Mouse (Mus musculus) liver, embryonic 14.5 days (tissue): ENCODE data around the gene Lce3f. TPM values are rescaled to one million over a fixed set of nuclear protein-coding genes. Genes with fewer than 3 reads are reported as not detected.
A peak's percentile ranks its signal among the peaks of the same experiment; 100 is the strongest.

Experiments
- ATAC-seq: fragments of 200-750 bp; cut with Nextera tagmentation; 2 replicates; pipeline ENCODE4 v1.8.0; 2017; ENCODE audit warnings: moderate number of reproducible peaks, mild to moderate bottlenecking, moderate library complexity; ENCODE audit not compliant: insufficient read depth
- DNase-seq, 3 experiments: peaks; one replicate each; pipeline ENCODE4 v3.0.0-alpha.2; 2012 to 2013; ENCODE audit warnings: low read depth in 3 of 3, low spot score in 3 of 3
- H3K27ac ChIP-seq: fragments of 300-500 bp; sonication (generic); 2 replicates; pipeline ENCODE4 v1.5.1; 2014; ENCODE audit warnings: moderate library complexity, mild to moderate bottlenecking, control low read depth, inconsistent platforms
- H3K27me3 ChIP-seq: fragments of 300-500 bp; sonication (generic); 2 replicates; pipeline ENCODE4 v1.6.1; 2014; ENCODE audit warnings: mild to moderate bottlenecking, low read length, moderate library complexity; ENCODE audit not compliant: control insufficient read depth, insufficient read depth
- H3K36me3 ChIP-seq: fragments of 300-500 bp; sonication (generic); replicated peaks from 2 replicates; pipeline ENCODE4 v1.6.1; 2014; ENCODE audit warnings: low read depth; ENCODE audit not compliant: control insufficient read depth, insufficient read depth
- H3K4me1 ChIP-seq, 2 experiments: fragments of 200-500 bp in 1 of 2; fragments of 300-500 bp in 1 of 2; sonication (generic) in 1 of 2; replicated peaks; 2 replicates each; pipeline ENCODE4 v1.6.1; 2012 to 2014; ENCODE audit warnings: antibody characterized with exemption in 1 of 2, inconsistent platforms in 1 of 2, low read length in 1 of 2; ENCODE audit not compliant: control insufficient read depth in 2 of 2, insufficient read depth in 2 of 2
- H3K4me2 ChIP-seq: fragments of 300-500 bp; sonication (generic); 2 replicates; pipeline ENCODE4 v1.6.1; 2014; ENCODE audit warnings: low read depth, mild to moderate bottlenecking, control low read depth, moderate library complexity
- H3K4me3 ChIP-seq, 2 experiments: fragments of 200-500 bp in 1 of 2; fragments of 300-500 bp in 1 of 2; sonication (generic) in 1 of 2; 2 replicates each; pipeline ENCODE4 v1.5.1; 2012 to 2014; ENCODE audit warnings: low read depth in 2 of 2, low read length in 2 of 2, mild to moderate bottlenecking in 2 of 2, control low read depth in 1 of 2, inconsistent platforms in 1 of 2, moderate library complexity in 1 of 2; ENCODE audit not compliant: insufficient read depth in 1 of 2
- H3K9ac ChIP-seq: fragments of 300-500 bp; sonication (generic); replicated peaks from 2 replicates; pipeline ENCODE4 v1.6.1; 2014; ENCODE audit warnings: mild to moderate bottlenecking, control low read depth, moderate library complexity
- H3K9me3 ChIP-seq: fragments of 300-500 bp; sonication (generic); 2 replicates; pipeline ENCODE4 v1.6.1; 2016; ENCODE audit warnings: low read length, mixed read lengths; ENCODE audit not compliant: control insufficient read depth
- CTCF ChIP-seq: IDR thresholded peaks from 2 replicates; pipeline ENCODE4 v1.5.1; 2016; ENCODE audit warnings: antibody characterized with exemption, low read depth, control low read depth
- EP300 ChIP-seq: IDR thresholded peaks from 2 replicates; pipeline ENCODE4 v1.6.1; 2016; ENCODE audit warnings: antibody characterized with exemption, low read depth
- WGBS: fragments of 180-500 bp; shearing (Covaris S2); extraction: QIAGEN DNeasy Blood & Tissue Kit; methylation state at CpG from one replicate; pipeline ENCODE4 v1.1.7; 2014; ENCODE audit not compliant: insufficient replicate concordance; 5-methylcytosine and 5-hydroxymethylcytosine counted together
- polyA plus RNA-seq, 2 experiments: library from polyadenylated mRNA; depleted of rRNA in 1 of 2; stranded (reverse) in 1 of 2; unstranded in 1 of 2; fragments of >200 nt; fragmentation: Nextera tagmentation in 1 of 2; extraction: Ambion mirVana in 1 of 2; gene quantifications; 2 replicates each; pipeline versions ENCODE4 v1.2.1 to v1.2.3; 2012 to 2014

Gene Lce3f
- polyA plus RNA-seq, 2 experiments: not detected

GRCm38 (mm10) chr3:93031450-93031849 is 39.4 kb downstream of the Lce3f start:
- WGBS: 40% methylated on average over 5 of the region's 5 CpGs
- Histone ChIP-seq H3K9ac (no peak overlapping the region), H3K4me2 (no peak overlapping the region), H3K9me3 (no peaks in the 10 kb centered on the region), H3K4me3 (no peak overlapping the region), H3K27me3 (no peaks in the 10 kb centered on the region), H3K36me3 (no peaks in the 10 kb centered on the region), H3K4me1 (no peaks in the 10 kb centered on the region), H3K27ac (no peak overlapping the region)
- DNase-seq (peak in 1 of 3 experiments; percentile 4), ATAC-seq (no peak)
- TF ChIP-seq CTCF (peak; percentile 50), EP300 (no peak)

Other genes with a start within 250 kb of the Lce3f start
- not detected in 2 replicates for gene Lce1g, start 239.9 kb upstream of the Lce3f start, polyA plus RNA-seq (2012; rRNA removed)
- gene Lce1g, start 239.9 kb upstream of the Lce3f start, polyA plus RNA-seq (2014; fragmentation: Nextera tagmentation; extraction: Ambion mirVana): not detected in 2 replicates
- not detected in 2 replicates for gene Lce1h, start 227.2 kb upstream of the Lce3f start, polyA plus RNA-seq (2012; rRNA removed)
- gene Lce1h, start 227.2 kb upstream of the Lce3f start, polyA plus RNA-seq (2014; fragmentation: Nextera tagmentation; extraction: Ambion mirVana): not detected in 2 replicates
- not detected in 2 replicates for gene Lce1i, start 213.3 kb upstream of the Lce3f start, polyA plus RNA-seq (2012; rRNA removed)
- gene Lce1i, start 213.3 kb upstream of the Lce3f start, polyA plus RNA-seq (2014; fragmentation: Nextera tagmentation; extraction: Ambion mirVana): not detected in 2 replicates
- not detected in 2 replicates for gene Lce1j, start 201.7 kb upstream of the Lce3f start, polyA plus RNA-seq (2012; rRNA removed)
- not detected in 2 replicates for gene Lce1j, start 201.7 kb upstream of the Lce3f start, polyA plus RNA-seq (2014; fragmentation: Nextera tagmentation; extraction: Ambion mirVana)
- gene Lce1k, start 184.3 kb upstream of the Lce3f start, polyA plus RNA-seq (2012; rRNA removed): not detected in 2 replicates
- gene Lce1k, start 184.3 kb upstream of the Lce3f start, polyA plus RNA-seq (2014; fragmentation: Nextera tagmentation; extraction: Ambion mirVana): not detected in 2 replicates
- not detected in 2 replicates for gene Kprp, start 165.0 kb upstream of the Lce3f start, polyA plus RNA-seq (2012; rRNA removed)
- not detected in 2 replicates for gene Kprp, start 165.0 kb upstream of the Lce3f start, polyA plus RNA-seq (2014; fragmentation: Nextera tagmentation; extraction: Ambion mirVana)
- gene Lce1l, start 140.9 kb upstream of the Lce3f start, polyA plus RNA-seq (2012; rRNA removed): not detected in 2 replicates
- gene Lce1l, start 140.9 kb upstream of the Lce3f start, polyA plus RNA-seq (2014; fragmentation: Nextera tagmentation; extraction: Ambion mirVana): not detected in 2 replicates
- gene 2310050C09Rik, start 122.0 kb upstream of the Lce3f start, polyA plus RNA-seq (2012; rRNA removed): not detected in 2 replicates
- not detected in 2 replicates for gene 2310050C09Rik, start 122.0 kb upstream of the Lce3f start, polyA plus RNA-seq (2014; fragmentation: Nextera tagmentation; extraction: Ambion mirVana)
- not detected in 2 replicates for gene Lce3a, start 66.0 kb upstream of the Lce3f start, polyA plus RNA-seq (2012; rRNA removed)
- gene Lce3a, start 66.0 kb upstream of the Lce3f start, polyA plus RNA-seq (2014; fragmentation: Nextera tagmentation; extraction: Ambion mirVana): not detected in 2 replicates
- not detected in 2 replicates for gene Lce3b, start 59.2 kb upstream of the Lce3f start, polyA plus RNA-seq (2012; rRNA removed)
- not detected in 2 replicates for gene Lce3b, start 59.2 kb upstream of the Lce3f start, polyA plus RNA-seq (2014; fragmentation: Nextera tagmentation; extraction: Ambion mirVana)
- not detected in 2 replicates for gene Lce3c, start 47.7 kb upstream of the Lce3f start, polyA plus RNA-seq (2012; rRNA removed)
- gene Lce3c, start 47.7 kb upstream of the Lce3f start, polyA plus RNA-seq (2014; fragmentation: Nextera tagmentation; extraction: Ambion mirVana): not detected in 2 replicates
- not detected in 2 replicates for gene Lce3d, start 34.8 kb upstream of the Lce3f start, polyA plus RNA-seq (2012; rRNA removed)
- gene Lce3d, start 34.8 kb upstream of the Lce3f start, polyA plus RNA-seq (2014; fragmentation: Nextera tagmentation; extraction: Ambion mirVana): not detected in 2 replicates
- not detected in 2 replicates for gene Lce3e, start 25.2 kb upstream of the Lce3f start, polyA plus RNA-seq (2012; rRNA removed)
- gene Lce3e, start 25.2 kb upstream of the Lce3f start, polyA plus RNA-seq (2014; fragmentation: Nextera tagmentation; extraction: Ambion mirVana): not detected in 2 replicates
- not detected in 2 replicates for gene Crct1, start 23.5 kb downstream of the Lce3f start, polyA plus RNA-seq (2012; rRNA removed)
- gene Crct1, start 23.5 kb downstream of the Lce3f start, polyA plus RNA-seq (2014; fragmentation: Nextera tagmentation; extraction: Ambion mirVana): not detected in 2 replicates
- gene Lce1m, start 26.8 kb downstream of the Lce3f start, polyA plus RNA-seq (2012; rRNA removed): not detected in 2 replicates
- gene Lce1m, start 26.8 kb downstream of the Lce3f start, polyA plus RNA-seq (2014; fragmentation: Nextera tagmentation; extraction: Ambion mirVana): not detected in 2 replicates
- gene Gm4858, start 76.6 kb downstream of the Lce3f start, polyA plus RNA-seq (2012; rRNA removed): not detected in 2 replicates
- gene Gm4858, start 76.6 kb downstream of the Lce3f start, polyA plus RNA-seq (2014; fragmentation: Nextera tagmentation; extraction: Ambion mirVana): not detected in 2 replicates
- not detected in 2 replicates for gene Crnn, start 152.6 kb downstream of the Lce3f start, polyA plus RNA-seq (2012; rRNA removed)
- gene Crnn, start 152.6 kb downstream of the Lce3f start, polyA plus RNA-seq (2014; fragmentation: Nextera tagmentation; extraction: Ambion mirVana): not detected in 2 replicates
- not detected in 2 replicates for gene Flg2, start 205.1 kb downstream of the Lce3f start, polyA plus RNA-seq (2012; rRNA removed)
- gene Flg2, start 205.1 kb downstream of the Lce3f start, polyA plus RNA-seq (2014; fragmentation: Nextera tagmentation; extraction: Ambion mirVana): not detected in 2 replicates